Mouse (Mus musculus) cerebellum, adult 2 months (tissue): ENCODE measurements around the gene Fli1.

Source experiments
- CTCF ChIP-seq: fragments of 200-500 bp; IDR thresholded peaks from 2 replicates; pipeline ENCODE4 v1.5.1; 2011; ENCODE audit warnings: low read depth, mild to moderate bottlenecking, control low read depth, low read length, moderate library complexity, borderline replicate concordance; ENCODE audit not compliant: insufficient read depth
- POLR2A ChIP-seq: fragments of 200-500 bp; IDR thresholded peaks from 2 replicates; pipeline ENCODE4 v1.6.1; 2011; ENCODE audit warnings: low read length, control low read depth, borderline replicate concordance; ENCODE audit not compliant: insufficient read depth

DNA sequence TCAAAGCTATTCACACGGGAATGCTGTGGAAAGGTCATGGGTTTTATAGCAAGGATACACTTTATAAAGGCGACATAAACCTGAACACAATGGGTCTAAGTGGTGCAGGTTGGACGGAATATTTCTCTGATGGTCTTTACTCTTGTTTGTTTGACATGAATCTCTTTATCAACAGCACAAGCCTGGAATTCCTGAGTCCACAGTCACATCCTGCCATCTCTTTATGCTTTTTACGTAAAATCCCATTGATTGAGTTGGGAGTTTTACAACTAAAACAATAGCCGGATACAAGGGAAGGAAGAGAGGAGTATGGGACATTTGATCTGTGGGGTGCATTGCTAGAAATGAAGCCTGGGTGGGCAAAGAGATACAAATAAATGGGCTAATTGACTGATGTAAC is 16.9 kb downstream of the Fli1 start:
- TF ChIP-seq POLR2A = no peak
- no peak for TF ChIP-seq CTCF
